ENCODE assay signal across 11 mouse cellular contexts in the genomic region with DNA sequence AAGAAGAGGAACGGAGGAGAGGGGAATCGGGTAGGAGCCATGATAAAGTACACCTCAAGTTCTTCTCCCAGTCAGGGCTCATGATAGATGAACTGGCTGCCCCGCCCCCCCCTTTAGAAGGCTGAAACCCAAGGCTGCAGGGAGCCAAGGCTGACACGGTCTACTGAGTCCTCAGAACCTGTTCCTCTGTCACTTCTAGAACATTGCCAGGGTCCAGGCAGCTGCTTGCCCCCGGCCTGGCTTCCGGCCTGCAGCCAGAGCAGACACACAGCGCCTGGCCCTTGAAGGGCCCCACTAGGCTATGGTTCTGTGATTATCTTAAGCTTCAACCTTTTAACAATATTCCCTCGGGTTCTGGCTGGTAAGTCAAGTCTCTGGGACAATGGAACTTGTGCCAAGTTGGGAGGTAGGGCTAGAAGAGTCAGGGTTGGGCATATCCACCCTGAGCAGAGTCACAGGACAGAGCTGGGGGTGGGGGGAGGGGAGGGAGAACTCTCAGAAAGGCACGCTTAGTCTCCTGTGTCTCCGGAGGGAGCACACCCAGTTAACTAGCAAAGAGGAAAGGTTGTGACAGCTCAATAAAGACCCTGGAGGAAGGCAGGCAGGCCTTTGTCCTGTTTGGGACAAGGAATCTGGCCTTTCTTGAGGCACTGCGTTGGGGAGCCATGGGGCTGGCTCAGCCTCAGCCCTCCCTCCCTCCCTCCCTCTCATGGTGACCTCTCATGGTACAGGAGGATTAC. TPM values are rescaled to one million over a fixed set of nuclear protein-coding genes. Genes with fewer than 3 reads are reported as not detected.
A peak's percentile ranks its signal among the peaks of the same experiment; 100 is the strongest.
DNase-seq lines count a peak whose midpoint lies in the region; ATAC-seq and TF ChIP-seq lines count a peak whose summit lies in the region.
"Had no signal": no experiment of that assay in that cellular context is flagged by ENCODE, and none has a peak within 500 bp of the region (broad histone marks: within the 10 kb centered on the region; RNA-seq: fewer than 3 reads in every experiment).

No protein-coding gene starts in this region.

- H3K27ac ChIP-seq in gastrocnemius, adult 2 months = peak overlapping the region; percentile 51
- no peak overlapping the region for H3K27ac ChIP-seq in embryonic facial prominence, embryonic 14.5 days (replicated peaks; ENCODE audit: low read depth, low read length)
- H3K27ac ChIP-seq: forebrain, embryonic 13.5 days had no signal

- no peaks in the 10 kb centered on the region for H3K4me1 ChIP-seq in embryonic facial prominence, embryonic 14.5 days (ENCODE audit: control insufficient read depth, insufficient read depth, low read length)

- intact Hi-C loops in gastrocnemius, adult 2 months (cut with DNase I) = loop anchor here (5.0 kb wide), 1 partner anchor 63 kb away; no protein-coding TSS in a partner anchor

- 35% methylated on average over 8 of the region's 11 CpGs for WGBS in embryonic facial prominence, embryonic 14.5 days

- H3K4me2 ChIP-seq in embryonic facial prominence, embryonic 14.5 days (ENCODE audit: low read depth, low read length) = no peak overlapping the region
- H3K4me2 ChIP-seq: forebrain, embryonic 13.5 days had no signal

- H3K9me3 ChIP-seq in embryonic facial prominence, embryonic 14.5 days (ENCODE audit: control insufficient read depth, low read length) = no peaks in the 10 kb centered on the region
- H3K9me3 ChIP-seq: forebrain, embryonic 13.5 days had no signal

- no peak for TF ChIP-seq CTCF in gastrocnemius, adult 2 months (IDR thresholded peaks at IDR 0.05)

- DNase-seq in gastrocnemius, adult 2 months = peak; percentile 29
- no peak for DNase-seq in gastrocnemius, postnatal 25 days
- peak; percentile 34 for DNase-seq in MN1 (ENCODE audit: low spot score)
- peak; percentile 21 for DNase-seq in embryonic facial prominence, embryonic 14.5 days (ENCODE audit: low spot score)
- peak; percentile 87 for DNase-seq in kidney, postnatal 14 days
- DNase-seq in cerebellum, postnatal 4 days (ENCODE audit: low spot score in 2 of 2) = no peak
- no peak for DNase-seq in heart, adult 8-10 months (ENCODE audit: low spot score)
- DNase-seq: cerebellum, adult 8-10 months; lung, postnatal 4 days had no signal

- H3K4me3 ChIP-seq in gastrocnemius, adult 2 months = no peak overlapping the region
- H3K4me3 ChIP-seq in embryonic facial prominence, embryonic 14.5 days (ENCODE audit: low read depth, low read length) = no peak overlapping the region
- H3K4me3 ChIP-seq: forebrain, embryonic 13.5 days had no signal

- H3K36me3 ChIP-seq in embryonic facial prominence, embryonic 14.5 days (ENCODE audit: control insufficient read depth, insufficient read depth, low read length) = no peaks in the 10 kb centered on the region

- no peak overlapping the region for H3K9ac ChIP-seq in embryonic facial prominence, embryonic 14.5 days (ENCODE audit: low read depth, low read length)
- H3K9ac ChIP-seq: forebrain, embryonic 13.5 days had no signal

- H3K27me3 ChIP-seq in embryonic facial prominence, embryonic 14.5 days (replicated peaks; ENCODE audit: control insufficient read depth, insufficient read depth, low read length) = no peaks in the 10 kb centered on the region
- H3K27me3 ChIP-seq: forebrain, embryonic 13.5 days had no signal

- ATAC-seq in embryonic facial prominence, embryonic 14.5 days (ENCODE audit: low read depth) = peak; percentile 53; the same call in 1 of the 2 replicates
- no peak for ATAC-seq in CD4-positive, CD25-positive, alpha-beta regulatory T cell, adult 4 months
- ATAC-seq: forebrain, embryonic 13.5 days had no signal

RNA-seq across cellular contexts. Expression of gene Slc45a1, which starts 57.6 kb away (rescaled TPM):
- not detected for total RNA-seq in gastrocnemius, adult 2 months (2021)
- not detected for total RNA-seq in gastrocnemius, postnatal 25 days (2021)
- 1.1 and 1.2 TPM in 2 replicates for polyA plus RNA-seq in embryonic facial prominence, embryonic 14.5 days (2014; fragmentation: Nextera tagmentation; extraction: Ambion mirVana)
- total RNA-seq in heart, adult 8-10 months (2022) = not detected
- polyA plus RNA-seq in CD4-positive, CD25-positive, alpha-beta regulatory T cell, adult 4 months (2017; shearing (Covaris generic)) = not detected

Comparison
In these comparisons a context has a peak if more than half of its experiments do, and no peak if none do; other contexts are left out.
1. DNase-seq: peak in gastrocnemius, adult 2 months (single experiment), MN1 (single experiment), embryonic facial prominence, embryonic 14.5 days (single experiment) and kidney, postnatal 14 days (single experiment); none in gastrocnemius, postnatal 25 days (single experiment), cerebellum, postnatal 4 days (0 of 2) and heart, adult 8-10 months (single experiment).